Mouse (Mus musculus) gastrocnemius, postnatal 14 days (tissue): ENCODE results near the gene Socs3. TPM values are rescaled to one million over a fixed set of nuclear protein-coding genes. Genes with fewer than 3 reads are reported as not detected.

Experiments used
- DNase-seq: peaks from one replicate; pipeline ENCODE4 v3.0.0; 2021; ENCODE audit warnings: mixed read lengths
- intact Hi-C: fragments of 180-260 bp; cut with DNase I; formaldehyde crosslinking; loops from one replicate; pipeline ENCODE4 v1.15.1; 2025; ENCODE audit warnings: low total_unique reads
- total RNA-seq, 2 experiments: library from RNA; stranded (reverse); gene quantifications; 2 replicates each; pipeline ENCODE4 v1.2.3; 2021

Gene Socs3
- total RNA-seq, 2 experiments from 2014 or later = 2.9 to 3.7 TPM

DNA sequence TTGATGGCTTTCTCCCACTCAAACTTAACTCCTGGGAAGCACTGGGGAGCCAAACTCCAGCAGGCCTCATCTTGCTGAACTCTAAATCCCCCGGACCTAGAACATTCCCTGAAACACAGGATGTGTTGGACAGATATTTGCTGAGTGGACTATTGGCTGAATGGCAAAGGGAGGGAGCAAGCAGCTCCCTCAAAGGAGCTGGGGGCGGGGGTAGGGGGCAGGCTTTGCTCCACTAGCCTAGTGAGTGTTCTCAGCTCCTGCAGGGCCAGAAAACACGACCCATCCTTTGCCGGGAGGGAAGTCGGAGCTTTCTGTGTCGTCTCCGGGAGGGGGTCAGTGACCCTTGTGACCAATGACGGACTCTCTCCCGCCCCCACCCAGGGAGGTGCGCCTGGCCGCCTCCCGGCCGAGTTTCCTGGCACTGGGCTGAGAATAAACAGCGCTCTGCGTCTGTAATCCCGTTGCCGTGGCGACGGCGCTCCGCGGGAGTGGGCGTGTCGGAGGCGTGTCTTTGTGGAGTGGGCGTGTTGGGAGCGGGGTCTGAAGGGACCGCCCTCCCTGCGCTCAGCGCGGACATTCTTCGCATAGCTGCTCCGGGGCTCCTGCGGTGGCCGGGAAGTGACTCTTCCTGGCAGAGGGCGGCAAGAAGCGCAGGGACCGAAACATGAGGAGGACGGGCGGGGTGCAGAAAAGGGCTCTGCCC, 6.6 kb downstream of the Socs3 start:
- DNase-seq = peak; percentile 99
- intact Hi-C loops = no loop called here

DNA sequence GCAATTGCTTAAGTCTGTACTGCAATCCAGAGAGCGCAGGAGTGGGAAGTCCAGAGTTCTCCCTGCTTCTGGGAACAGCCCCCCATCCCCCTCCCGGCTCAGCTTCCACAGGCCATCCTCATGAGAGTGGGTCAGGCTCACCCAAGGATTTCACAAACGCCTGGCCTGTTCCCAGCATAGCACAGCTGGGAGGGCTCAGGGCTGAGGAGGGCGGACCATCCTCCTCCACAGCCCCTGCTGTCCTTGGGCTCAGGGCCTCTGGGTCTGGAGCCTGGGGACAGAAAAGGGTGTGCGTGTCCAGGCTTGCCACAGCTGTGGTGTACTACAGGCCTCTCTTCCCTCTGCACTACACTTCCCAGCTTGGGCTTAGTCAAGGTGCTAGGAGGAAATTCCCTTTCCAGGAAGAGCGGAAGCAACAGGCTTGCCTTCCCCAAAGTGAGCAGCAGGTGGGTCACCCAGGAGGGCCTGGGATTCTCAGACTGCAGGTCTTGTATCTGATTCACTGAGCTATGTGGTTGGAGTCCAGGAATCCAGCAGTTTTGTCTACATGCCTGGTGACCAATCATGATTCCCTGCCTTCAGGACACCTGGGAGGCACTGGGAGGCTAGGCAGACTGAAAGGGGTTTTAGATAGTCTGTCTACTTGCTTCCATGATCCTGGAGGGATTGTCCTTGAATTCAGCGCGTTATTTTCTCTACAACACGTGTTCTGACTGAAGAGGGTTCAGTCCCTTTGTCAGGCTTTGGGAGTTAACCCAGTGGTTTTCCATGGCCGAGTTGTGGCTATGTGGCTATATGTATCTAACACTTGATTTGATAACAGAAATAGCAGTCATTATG, 7.4 kb downstream of the Socs3 start:
- DNase-seq = peak; percentile 92
- intact Hi-C loops = no loop called here

DNA sequence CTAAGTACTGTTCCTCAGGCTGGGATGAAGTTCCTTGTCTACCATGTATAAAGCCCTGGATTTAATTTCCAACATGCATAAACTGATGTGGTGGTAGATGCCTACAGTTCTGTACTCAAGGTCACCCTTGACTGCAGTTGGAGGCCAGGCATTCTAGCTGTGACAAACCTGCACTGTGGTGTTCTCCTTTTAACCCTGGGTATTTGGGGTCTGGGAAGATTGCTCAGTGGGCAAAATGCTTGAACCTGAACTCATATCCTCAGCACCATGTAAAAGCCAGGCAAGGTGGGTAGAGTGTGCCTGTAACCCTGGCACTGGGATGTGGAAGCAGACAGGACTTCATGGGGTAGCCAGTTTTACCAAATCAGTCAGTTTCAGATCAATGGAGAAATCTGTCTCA, 9.2 kb downstream of the Socs3 start:
- intact Hi-C loops = no loop called here
- DNase-seq = no peak

DNA sequence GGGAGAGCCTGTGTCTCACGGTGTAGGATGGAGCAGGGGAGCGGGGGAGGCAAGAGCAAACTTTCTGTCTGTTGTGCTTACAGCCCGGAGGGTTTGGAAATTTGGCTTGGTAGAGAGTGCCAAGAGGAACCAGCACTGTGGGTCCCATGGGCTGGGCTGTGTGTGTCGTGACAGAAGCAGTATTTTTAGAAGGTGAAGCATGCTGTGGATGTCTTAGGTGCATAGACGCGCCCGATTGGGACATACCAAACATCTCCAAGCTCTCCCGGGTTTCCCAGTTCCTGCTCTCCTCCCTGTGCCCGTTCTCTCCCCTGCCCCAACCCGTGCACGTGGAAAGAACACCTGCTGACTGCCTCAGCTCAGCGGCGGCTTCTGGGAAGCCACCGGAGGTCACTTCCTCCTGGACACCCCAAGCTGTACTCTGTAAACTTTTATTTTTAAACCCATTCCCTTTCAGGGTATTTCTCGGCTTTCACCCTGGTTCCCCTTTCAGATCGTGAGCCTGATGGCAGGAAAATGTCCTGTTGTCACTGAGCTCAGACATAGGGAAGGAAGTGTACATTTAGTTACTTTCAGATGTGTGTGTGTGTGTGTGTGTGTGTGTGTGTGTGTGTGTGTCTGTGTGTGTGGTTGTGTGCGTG, 10.0 kb downstream of the Socs3 start:
- intact Hi-C loops = no loop called here
- no peak for DNase-seq

DNA sequence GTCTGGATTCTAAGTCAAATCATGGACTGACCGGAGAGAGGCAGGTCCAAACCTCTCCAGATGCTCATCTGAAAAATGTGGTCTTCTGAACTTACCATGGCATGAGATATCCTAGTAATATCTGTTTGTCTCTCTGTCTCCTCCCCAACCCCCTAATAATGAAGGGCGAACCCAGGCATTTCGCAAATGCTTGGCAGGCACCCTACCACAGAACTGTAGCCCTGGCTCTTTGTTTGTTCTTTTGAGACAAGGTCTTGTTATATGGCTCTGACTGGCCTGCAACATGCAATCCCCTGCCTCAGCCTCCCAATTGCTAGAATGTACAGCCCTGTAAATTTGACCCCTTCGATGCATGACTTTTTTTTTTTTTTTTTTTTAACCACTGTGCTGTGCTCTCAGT, 10.7 kb downstream of the Socs3 start:
- intact Hi-C loops = no loop called here
- DNase-seq = no peak

DNA sequence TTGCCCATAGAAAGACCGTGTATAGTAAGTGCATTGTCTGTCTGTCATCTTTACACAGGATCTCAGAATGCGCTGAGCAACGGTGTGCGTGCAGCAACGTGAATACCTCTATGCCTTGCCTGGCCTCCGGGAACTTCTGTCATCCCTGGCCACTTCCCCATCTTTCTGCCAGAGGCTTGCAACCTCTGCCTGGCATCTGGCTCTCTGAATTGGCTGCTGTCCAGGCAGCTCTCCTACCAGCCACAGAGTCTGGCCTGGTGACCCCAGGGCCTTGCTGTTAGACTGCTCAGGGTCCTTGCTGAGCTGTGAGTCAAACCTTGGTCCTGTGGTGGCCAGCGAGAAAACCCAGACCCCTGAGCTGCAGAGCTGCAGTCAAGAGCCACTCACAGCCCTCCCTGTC, 11.7 kb downstream of the Socs3 start:
- peak; percentile 44 for DNase-seq
- intact Hi-C loops = no loop called here

DNA sequence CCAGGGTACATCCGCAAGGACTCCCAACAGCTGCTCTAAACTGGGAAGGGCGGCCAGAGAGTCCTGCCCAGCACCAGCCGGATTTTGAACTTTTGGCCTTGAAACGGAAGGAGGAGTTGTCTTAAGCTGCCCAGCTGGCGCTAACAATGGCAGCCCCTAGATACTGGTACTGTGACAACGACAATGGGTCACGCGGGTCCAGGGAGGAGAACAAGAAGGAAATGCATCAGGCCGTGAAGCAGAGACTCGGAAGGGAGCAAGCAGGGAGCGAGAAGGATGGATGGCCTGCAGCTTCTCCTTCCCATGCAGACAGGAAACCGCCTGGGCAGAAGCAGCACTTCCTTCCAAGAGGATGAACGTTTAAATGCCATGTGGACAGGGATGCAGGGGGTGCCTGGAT, 14.2 kb downstream of the Socs3 start:
- intact Hi-C loops = no loop called here
- no peak for DNase-seq

DNA sequence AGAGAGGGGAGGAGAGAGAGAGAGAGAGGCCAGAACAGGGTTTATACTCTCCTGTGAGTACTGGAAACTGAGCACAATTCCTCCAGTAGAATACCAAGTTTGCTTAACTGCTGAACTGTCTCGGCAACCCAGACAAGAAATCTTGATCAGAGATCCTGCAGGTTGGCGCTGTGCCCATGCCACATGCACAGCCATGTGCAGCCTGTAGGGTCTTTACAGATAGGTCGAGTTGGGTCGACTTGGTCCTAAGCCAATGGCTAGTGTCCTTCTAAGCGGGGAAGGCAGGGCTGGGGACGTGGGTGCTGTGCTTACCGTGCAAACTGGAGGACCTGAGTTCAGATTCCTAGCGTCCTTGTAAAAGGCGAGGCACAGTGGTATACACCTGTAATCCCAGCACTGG, 15.0 kb downstream of the Socs3 start:
- no peak for DNase-seq
- intact Hi-C loops = no loop called here

DNA sequence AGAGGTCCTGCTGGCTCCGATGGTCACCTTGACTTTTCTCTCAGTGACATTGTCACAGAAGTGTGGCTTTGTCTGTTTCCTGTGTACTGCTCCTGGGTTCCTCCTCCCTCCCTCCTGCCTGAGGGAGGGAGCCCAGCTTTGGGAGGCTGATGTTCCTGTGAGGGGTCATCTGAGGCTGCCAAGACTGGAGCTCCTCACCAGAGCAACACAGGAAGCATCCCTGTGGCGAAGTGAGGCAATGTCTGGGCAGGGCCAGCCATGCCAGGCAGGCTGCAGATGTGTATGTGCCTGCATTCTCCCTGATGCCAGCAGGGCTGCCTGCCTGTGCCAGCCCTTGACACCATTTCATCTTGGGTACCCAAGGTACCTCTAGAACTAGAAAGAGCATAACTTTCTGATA, 15.8 kb downstream of the Socs3 start:
- no peak for DNase-seq
- intact Hi-C loops = no loop called here

DNA sequence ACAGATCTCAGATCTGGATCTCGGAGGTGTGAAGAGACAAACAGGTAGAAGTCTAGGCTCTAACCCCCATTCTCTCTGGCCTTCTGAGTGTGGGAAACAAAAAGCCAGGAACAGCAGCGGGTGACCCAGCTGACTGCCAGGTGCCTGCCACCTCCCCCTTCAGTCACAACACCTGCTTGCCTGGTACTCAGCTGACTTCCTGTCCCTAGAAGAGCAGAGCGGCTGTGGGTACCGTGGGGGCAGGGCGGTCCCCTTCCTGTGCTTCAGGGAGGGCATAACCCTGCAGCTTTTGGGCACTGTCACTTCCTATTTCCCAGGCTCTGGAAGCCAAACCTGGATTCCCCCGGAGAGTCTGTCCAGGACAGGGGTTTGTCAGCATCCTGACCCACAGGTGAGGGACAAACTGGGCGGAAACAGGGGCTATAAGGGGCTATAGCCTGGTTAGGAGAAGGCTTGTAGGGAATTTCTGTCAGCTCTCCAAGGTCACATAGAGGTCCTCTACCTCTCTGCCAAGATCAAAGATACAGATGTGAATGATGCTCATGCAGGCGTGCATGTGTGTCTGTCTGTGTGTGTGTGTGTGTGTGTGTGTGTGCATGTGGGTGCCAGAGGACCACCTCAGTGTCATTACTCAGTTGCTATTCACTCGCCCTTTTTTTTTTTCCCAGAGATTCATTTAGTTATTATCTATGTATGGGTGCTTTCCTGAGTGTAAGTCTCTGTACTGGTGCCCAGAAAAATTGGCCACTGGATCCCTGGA, 17.5 kb downstream of the Socs3 start:
- intact Hi-C loops = no loop called here
- no peak for DNase-seq

DNA sequence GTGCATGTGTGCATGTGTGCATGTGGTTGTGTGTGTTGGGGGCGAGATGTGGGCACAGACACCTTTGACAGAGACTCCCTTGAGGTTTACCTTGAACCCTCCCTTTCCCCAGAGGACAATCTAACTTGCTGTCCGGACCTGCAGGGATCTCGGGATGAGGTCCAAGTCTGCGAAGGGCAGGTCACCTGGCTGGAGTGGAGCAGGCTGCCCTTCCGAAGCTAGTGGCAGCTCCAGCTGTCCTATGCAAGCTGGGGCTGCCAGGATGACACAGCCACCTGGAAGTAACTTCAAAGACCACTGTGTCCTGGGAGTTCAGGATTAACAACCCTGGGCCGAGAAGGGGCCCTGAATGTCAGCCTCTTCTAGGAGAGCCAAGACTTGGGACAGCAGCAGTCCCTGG, 18.5 kb downstream of the Socs3 start:
- no peak for DNase-seq
- intact Hi-C loops = no loop called here

DNA sequence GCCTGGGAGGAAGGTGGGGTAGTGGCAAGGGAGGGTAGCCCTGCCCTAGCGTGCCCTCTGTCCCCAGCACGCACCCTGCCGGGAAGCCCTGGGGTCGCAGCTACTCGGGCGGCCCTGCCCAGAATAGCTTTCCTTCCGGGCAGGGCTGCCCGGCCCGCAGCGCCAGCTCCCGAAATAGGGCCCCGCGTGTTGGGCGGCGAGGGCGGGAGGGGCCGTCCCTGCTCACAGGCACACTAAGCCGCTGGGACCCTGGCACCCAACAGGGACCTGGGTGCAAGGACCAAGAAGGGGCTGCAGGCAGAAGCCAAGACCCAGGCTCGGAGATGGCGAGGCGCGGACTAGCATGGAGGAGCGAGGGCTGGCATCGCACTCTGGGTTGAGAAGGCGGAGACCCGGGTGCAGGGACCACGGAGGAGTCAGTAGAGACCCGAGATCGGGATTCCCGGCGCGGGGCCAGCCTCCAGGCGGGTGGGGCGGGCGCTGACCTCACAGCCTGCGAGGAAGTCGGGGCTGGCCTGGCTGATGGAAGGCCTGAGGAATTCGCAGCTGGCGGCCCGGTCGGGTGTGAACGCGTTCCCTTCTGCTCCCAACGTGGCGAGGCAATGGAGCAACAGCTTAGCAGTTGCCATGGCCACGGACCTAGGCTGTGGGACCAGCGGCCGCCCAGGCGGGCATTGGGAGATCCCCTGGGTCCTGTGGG, 20.3 kb downstream of the Socs3 start:
- intact Hi-C loops = no loop called here

DNA sequence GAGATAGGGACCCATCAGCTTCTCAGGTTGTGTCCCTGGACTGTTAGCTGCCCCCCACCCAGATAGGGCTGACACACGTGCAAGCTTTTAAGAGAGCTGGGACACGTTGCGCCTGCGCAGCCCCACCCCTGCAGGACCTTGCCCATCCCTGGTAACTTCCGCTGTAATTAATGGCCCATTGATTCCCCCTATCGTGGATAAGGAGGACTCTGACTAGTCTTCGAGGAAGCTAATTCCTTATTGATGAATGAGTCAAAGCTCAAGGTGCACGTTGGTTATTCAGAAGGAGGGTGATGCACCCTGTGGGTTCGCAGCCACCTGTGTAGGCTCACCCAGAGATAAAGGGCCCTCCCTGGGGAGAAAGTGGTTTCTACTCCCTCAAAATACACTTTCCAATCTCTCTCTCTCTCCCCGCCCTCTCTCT, 22.8 kb downstream of the Socs3 start:
- DNase-seq = no peak
- intact Hi-C loops = no loop called here

More for the DNA sequence above, 20.3 kb downstream of the Socs3 start:
- DNase-seq = peak; percentile 96

DNA sequence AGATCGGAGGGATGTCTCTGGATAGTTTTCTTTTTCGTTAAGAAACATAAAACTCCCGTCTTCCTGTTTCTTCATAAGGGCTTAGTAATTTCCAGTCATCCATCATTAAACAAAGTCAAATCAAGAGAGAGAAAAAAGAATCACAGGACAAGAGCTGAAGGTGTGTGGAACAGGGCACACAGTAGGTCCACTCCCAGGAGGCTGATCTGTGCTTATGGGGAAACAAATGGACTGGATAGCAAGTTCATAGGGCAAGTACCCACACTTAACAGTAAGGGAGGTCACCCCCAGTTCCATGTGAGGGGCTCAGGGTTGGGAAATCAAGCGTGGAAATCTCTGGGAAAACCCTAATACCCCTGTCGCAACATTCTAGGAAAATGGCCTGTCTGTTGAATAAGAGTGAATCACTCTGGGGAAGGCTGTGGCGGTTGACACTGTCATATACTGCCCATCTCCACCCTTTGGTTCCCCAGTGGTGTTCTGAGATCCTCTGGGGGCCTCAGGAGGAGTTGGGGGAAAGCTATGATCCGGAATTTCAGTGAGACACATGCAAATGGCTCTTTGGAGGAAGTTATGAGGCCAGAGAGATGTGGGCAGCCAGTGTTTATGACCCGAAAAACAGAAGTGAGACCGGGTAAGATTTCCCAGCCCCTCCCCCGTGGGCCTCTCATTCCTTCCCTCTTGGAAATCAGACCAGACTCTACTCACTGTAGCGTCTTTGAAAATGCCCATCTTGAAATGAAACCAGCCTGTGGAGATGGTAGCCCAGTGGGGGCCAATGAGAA, 23.5 kb downstream of the Socs3 start:
- intact Hi-C loops = no loop called here
- DNase-seq = no peak

DNA sequence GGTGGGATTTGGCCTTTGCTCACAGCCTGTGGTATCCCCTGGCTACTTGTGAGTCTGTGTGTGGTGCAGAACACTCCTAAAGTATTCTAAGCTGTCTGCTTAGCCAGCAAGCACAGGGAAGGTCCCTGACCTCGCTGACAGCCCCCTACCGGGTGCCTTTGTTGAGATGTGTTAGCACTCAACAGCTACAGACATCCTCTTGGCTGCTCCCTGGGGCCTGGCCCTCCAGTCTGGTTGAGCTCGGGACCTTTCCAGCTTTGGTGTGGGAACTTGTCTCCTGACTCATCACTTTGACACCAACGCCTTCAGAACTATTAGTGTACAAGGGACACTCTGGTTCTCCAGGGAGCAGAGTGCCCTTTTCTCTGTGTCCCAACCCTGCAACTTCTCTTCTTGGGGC, 28.0 kb downstream of the Socs3 start:
- DNase-seq = peak; percentile 46
- intact Hi-C loops = no loop called here

DNA sequence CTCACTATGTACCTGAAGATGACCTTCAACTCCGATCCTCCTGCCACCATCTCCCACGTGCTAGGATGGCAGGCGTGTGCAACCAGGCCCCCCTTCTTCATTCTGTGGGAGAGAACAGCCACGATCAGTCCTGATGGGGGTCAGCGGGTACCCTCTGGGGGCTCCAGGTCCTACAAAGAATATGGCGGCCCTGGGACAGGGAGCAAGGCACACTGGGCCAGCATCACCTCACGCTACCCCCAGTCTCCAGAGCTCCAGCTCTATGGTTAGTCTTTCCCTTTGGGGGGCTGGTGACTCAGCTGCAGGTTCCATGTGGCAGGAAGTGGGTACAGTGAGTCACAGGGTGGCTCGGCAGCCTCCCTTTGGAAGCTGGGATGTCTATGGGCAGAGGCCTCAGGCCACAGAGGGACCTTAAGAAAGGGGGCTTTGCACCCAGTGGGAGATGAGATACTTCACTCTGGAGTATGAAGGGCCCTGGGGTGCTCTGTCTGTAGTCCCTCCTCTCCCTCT, 28.5 kb downstream of the Socs3 start:
- DNase-seq = no peak
- intact Hi-C loops = no loop called here

DNA sequence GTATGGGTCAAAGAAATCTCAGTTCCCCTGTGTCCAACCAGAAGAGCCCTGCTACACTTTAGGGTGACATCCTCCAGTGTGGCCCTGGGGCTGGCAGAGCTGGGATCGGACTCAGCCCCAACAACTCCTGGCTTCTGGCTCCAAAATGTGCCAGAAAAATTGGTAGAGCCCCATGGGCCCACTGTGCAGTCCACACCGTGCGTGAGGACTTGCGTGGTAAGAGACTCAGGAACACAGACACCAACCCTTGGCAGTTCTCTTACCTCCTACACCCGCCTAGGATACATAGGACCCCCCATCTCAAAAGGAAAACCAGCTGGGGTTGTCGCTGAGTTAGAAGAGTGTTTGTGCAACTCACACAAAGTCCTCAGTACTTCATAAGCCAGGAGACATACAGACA, 29.0 kb downstream of the Socs3 start:
- intact Hi-C loops = no loop called here
- DNase-seq = no peak

DNA sequence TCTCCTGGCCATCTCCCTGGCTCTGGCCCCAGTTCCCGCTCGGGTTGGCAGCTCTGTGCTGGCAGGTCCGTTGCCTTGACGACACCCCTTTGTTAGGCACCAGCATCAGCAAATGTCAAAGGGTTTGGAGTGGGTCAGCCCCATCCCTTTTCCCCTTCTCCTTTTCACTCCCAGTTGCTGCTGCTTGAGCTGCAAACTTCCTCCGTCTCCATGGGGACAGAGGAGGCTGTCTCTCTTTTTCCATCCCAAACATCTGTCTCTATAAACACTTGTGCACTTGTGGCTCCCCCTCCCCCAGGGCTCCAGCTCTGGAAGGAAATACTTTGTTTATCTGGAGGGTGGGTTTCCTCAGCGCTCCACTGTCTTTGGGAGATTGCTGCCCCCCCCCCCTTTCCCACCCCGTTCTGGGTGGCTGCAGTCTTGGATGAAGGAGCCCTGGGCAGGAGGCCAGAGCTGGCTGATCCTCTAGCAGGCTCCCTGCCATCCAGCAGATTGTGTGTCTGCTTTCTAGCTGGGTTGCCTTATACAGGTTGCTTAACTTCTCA, 30.0 kb downstream of the Socs3 start:
- intact Hi-C loops = no loop called here

More for the DNA sequence above, 30.0 kb downstream of the Socs3 start:
- peak; percentile 88 for DNase-seq
